Mouse (Mus musculus): ENCODE measurements around the gene Casp9.

GRCm38 (mm10) chr4:141791951-141792350, 1.5 kb upstream of the Casp9 start:
- TF ChIP-seq POLR2A (IDR thresholded peaks at IDR 0.05; ENCODE audit: borderline replicate concordance, extremely low read depth, insufficient read depth, insufficient read length, poor library complexity, severe bottlenecking) (no peak), CTCF (IDR thresholded peaks at IDR 0.05; ENCODE audit: borderline replicate concordance, extremely low read depth, insufficient read depth, insufficient read length) (no peak)

Measured in brain, embryonic 14.5 days (tissue).